Mouse (Mus musculus): Measurements from ENCODE around the gene Npy4r. TPM values are rescaled to one million over a fixed set of nuclear protein-coding genes. Genes with fewer than 3 reads are reported as not detected.

The Npy4r gene
- 0.13 and 0.18 TPM in 2 replicates for polyA plus RNA-seq (2014; fragmentation: Nextera tagmentation; extraction: Ambion mirVana)

DNA sequence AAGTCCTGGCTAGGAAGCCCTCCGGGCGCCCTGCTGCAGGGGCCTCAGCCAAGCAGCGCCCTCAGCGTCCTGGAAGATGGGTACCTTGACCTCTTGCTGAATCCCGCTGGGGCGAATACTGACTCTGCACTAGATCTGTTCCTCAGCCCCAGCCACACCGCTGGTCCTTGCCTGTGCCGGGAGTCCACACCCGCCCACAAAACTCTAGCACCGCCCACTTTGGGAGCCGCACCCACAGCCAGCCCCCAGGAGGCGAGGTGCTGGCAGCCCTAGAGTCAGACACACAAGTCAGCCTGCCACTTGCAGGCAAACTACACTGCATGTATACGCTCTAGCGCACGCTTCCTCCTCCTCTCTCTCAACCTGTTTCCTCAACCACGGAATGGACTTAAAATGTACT is at the start of gene Npy4r:
Gene Npy4r, minus strand, starts transcription at position 148 of the 400 bp plus-strand sequence.
- no peak within 1 kb of the TSS for H3K4me2 ChIP-seq (ENCODE audit: low read length)
- H3K27ac ChIP-seq (replicated peaks; ENCODE audit: low read depth, low read length), result no peak within 1 kb of the TSS
- H3K9me3 ChIP-seq (ENCODE audit: control insufficient read depth, low read length), result no peaks in the 10 kb centered on the region
- 0 out of 2 replicates have a peak, but pooled peaks cover 4% of the 10 kb centered on the region for H3K4me1 ChIP-seq (ENCODE audit: control insufficient read depth, insufficient read depth, low read length)
- no peak within 1 kb of the TSS; the same call in 1 of the 2 replicates for H3K9ac ChIP-seq (replicated peaks; ENCODE audit: low read length)
- no peak within 1 kb of the TSS for H3K4me3 ChIP-seq (replicated peaks; ENCODE audit: low read depth, low read length)
- ATAC-seq (ENCODE audit: low FRiP score, low TSS enrichment) (no peak), DNase-seq (peak; percentile 17)
- WGBS, result 25% methylated on average over 16 of the region's 16 CpGs
- H3K27me3 ChIP-seq (ENCODE audit: control insufficient read depth, insufficient read depth, low read length), result no peaks in the 10 kb centered on the region
- no peaks in the 10 kb centered on the region for H3K36me3 ChIP-seq (ENCODE audit: control insufficient read depth, insufficient read depth, low read length)

DNA sequence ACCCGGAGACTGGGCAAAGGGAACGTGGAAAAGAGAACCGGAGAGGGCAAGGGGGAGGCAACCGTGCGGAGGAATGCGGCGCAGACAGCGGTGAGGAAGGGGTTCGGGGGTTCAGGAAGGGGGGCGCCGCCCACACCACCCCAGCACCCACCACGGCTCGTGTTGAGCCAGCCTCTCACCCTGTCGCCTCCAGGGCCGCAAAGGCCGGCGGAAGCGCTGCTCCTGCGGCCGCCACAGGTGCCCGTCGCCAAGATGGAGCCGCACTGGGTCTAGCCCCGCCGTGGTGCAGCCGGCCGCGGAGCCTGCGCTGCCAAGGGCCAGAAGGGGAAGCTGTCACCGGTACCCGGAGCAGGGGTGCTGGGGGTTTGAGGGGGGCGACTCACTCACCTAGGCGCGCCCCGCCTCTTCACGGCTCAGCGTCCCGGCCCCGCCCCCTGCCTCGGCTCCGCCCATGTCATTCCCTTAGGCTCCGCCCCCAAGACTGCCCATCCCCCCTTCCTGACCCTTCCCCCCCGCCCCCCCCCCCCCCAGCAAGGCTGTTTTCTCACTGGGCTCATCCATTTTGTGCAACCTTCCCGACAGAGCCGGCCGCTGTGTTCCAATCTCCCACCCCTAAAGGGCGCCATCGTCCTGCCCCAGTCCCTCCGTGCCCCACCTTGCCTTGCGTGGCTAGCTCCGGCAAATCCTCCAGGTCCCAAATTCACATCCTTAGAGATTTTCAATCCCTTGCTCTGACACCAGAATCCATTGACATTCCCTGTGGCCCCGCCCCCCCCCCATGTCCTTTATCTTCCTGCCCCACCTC is 49.1 kb upstream of the Npy4r start, which contains the start of gene Gprin2:
Gene Gprin2, minus strand, starts transcription at position 423 of the 805 bp plus-strand sequence.
- H3K4me3 ChIP-seq (replicated peaks; ENCODE audit: low read depth, low read length), result peak within 1 kb of the TSS; percentile 77
- H3K9ac ChIP-seq (replicated peaks; ENCODE audit: low read length), result peak within 1 kb of the TSS; percentile 90
- H3K27me3 ChIP-seq (ENCODE audit: control insufficient read depth, insufficient read depth, low read length), result no peaks in the 10 kb centered on the region
- WGBS, result 2% methylated on average over 40 of the region's 52 CpGs
- no peaks in the 10 kb centered on the region for H3K36me3 ChIP-seq (ENCODE audit: control insufficient read depth, insufficient read depth, low read length)
- peak; percentile 81 for ATAC-seq (ENCODE audit: low FRiP score, low TSS enrichment)
- peaks cover 17% of the 10 kb centered on the region; the same call in 1 of the 2 replicates for H3K4me1 ChIP-seq (ENCODE audit: control insufficient read depth, insufficient read depth, low read length)
- peak; percentile 81 for DNase-seq
- no peaks in the 10 kb centered on the region for H3K9me3 ChIP-seq (ENCODE audit: control insufficient read depth, low read length)
- H3K4me2 ChIP-seq (ENCODE audit: low read length), result peak within 1 kb of the TSS; percentile 76
- peak within 1 kb of the TSS; percentile 81 for H3K27ac ChIP-seq (replicated peaks; ENCODE audit: low read depth, low read length)

- Histone ChIP-seq H3K4me1 (ENCODE audit: control insufficient read depth, insufficient read depth, low read length) (peaks cover 17% of the 10 kb centered on the region; the same call in 1 of the 2 replicates), H3K4me3 (replicated peaks; ENCODE audit: low read depth, low read length) (peak overlapping the region; percentile 77), H3K36me3 (ENCODE audit: control insufficient read depth, insufficient read depth, low read length) (no peaks in the 10 kb centered on the region), H3K27ac (replicated peaks; ENCODE audit: low read depth, low read length) (peak overlapping the region; percentile 81), H3K4me2 (ENCODE audit: low read length) (peak overlapping the region; percentile 76), H3K9me3 (ENCODE audit: control insufficient read depth, low read length) (no peaks in the 10 kb centered on the region), H3K9ac (replicated peaks; ENCODE audit: low read length) (peak overlapping the region; percentile 90), H3K27me3 (ENCODE audit: control insufficient read depth, insufficient read depth, low read length) (no peaks in the 10 kb centered on the region)
- DNase-seq (peak; percentile 79), ATAC-seq (ENCODE audit: low FRiP score, low TSS enrichment) (peak; percentile 79)
- WGBS, result 1% methylated on average over 19 of the region's 19 CpGs
Observed at GRCm38 (mm10) chr14:34200738-34201230, 48.5 kb upstream of the Npy4r start.

DNA sequence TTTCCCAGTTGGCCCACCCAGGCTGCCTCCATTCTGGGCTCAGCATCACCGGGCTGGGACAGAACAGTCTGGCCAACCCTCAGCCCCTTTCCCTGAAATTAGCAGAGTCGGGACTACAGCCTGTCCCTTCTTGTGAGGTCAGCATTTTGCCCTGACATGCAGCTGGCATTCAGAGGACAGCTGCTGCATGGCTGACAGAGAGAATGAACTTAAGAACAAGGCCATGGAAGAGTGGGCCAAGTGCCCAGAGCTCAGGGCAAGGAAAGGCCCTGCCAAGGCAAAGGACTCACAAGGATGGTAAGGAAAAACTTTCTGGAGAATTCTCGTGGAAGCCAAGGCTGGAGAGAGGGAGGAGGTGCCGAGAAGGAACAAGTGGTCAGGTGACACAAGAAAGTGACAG is 44.4 kb upstream of the Npy4r start:
- ATAC-seq (ENCODE audit: low FRiP score, low TSS enrichment) (no peak), DNase-seq (no peak)
- peaks cover 24% of the 10 kb centered on the region for H3K36me3 ChIP-seq (ENCODE audit: control insufficient read depth, insufficient read depth, low read length)
- H3K9me3 ChIP-seq (ENCODE audit: control insufficient read depth, low read length), result no peaks in the 10 kb centered on the region
- H3K4me1 ChIP-seq (ENCODE audit: control insufficient read depth, insufficient read depth, low read length), result peaks cover 17% of the 10 kb centered on the region; the same call in 1 of the 2 replicates
- H3K27me3 ChIP-seq (ENCODE audit: control insufficient read depth, insufficient read depth, low read length), result no peaks in the 10 kb centered on the region
- H3K9ac ChIP-seq (replicated peaks; ENCODE audit: low read length), result no peak overlapping the region
- no peak overlapping the region for H3K4me3 ChIP-seq (replicated peaks; ENCODE audit: low read depth, low read length)
- no peak overlapping the region for H3K4me2 ChIP-seq (ENCODE audit: low read length)
- H3K27ac ChIP-seq (replicated peaks; ENCODE audit: low read depth, low read length), result no peak overlapping the region
- WGBS, result 58% methylated on average over 4 of the region's 4 CpGs

DNA sequence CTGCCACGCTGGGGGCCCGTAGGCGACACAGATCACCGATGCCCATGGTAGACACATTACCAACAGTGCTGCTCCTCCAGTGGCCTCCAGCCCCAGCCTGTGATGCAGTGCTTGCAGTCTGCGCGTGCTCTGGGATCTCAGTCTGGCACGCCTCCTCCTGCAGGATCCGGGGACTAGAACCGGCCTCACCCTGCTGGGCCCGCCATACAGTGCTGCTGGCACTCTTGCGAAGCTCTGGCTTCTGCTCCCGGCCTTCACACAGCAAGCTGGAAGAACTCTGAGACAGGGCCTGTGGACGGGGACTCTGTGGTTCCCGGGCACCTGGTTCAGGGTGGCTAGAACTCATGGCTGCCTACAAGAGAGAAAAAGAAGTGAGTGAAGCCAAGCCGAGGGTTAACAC is 43.2 kb upstream of the Npy4r start:
- 91% methylated on average over 15 of the region's 15 CpGs for WGBS

DNA sequence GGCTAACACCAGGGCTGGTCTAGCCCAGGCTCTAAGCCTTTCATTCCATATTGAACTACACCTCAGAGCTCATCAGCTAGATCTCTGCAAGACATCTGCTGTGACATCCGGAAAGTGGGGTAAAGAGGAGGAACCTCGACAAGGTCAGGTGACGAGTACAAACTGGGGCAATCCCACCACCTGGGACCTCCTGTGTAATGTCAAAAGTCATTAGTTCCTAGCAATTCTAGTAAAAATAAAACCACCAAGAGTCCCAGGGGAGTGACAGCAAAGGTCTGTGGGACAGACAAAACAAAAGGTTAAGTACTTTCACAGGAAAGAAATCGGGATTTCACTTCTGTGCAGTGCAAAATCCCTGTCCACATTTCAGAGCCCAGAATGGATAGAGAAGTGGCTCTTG is 41.6 kb upstream of the Npy4r start:
- DNase-seq, result no peak
- Histone ChIP-seq H3K9ac (replicated peaks; ENCODE audit: low read length) (no peak overlapping the region), H3K9me3 (ENCODE audit: control insufficient read depth, low read length) (no peaks in the 10 kb centered on the region), H3K4me1 (ENCODE audit: control insufficient read depth, insufficient read depth, low read length) (no peaks in the 10 kb centered on the region), H3K4me2 (ENCODE audit: low read length) (no peak overlapping the region), H3K27ac (replicated peaks; ENCODE audit: low read depth, low read length) (no peak overlapping the region), H3K27me3 (ENCODE audit: control insufficient read depth, insufficient read depth, low read length) (no peaks in the 10 kb centered on the region), H3K4me3 (replicated peaks; ENCODE audit: low read depth, low read length) (no peak overlapping the region), H3K36me3 (ENCODE audit: control insufficient read depth, insufficient read depth, low read length) (peaks cover 24% of the 10 kb centered on the region)
- WGBS, result 83% methylated on average over 4 of the region's 4 CpGs
- no peak for ATAC-seq (ENCODE audit: low FRiP score, low TSS enrichment)

More for the DNA sequence above, 43.2 kb upstream of the Npy4r start:
- Histone ChIP-seq H3K27ac (replicated peaks; ENCODE audit: low read depth, low read length) (no peak overlapping the region), H3K9ac (replicated peaks; ENCODE audit: low read length) (no peak overlapping the region), H3K9me3 (ENCODE audit: control insufficient read depth, low read length) (no peaks in the 10 kb centered on the region), H3K4me3 (replicated peaks; ENCODE audit: low read depth, low read length) (no peak overlapping the region), H3K4me1 (ENCODE audit: control insufficient read depth, insufficient read depth, low read length) (peaks cover 14% of the 10 kb centered on the region; the same call in 1 of the 2 replicates), H3K36me3 (ENCODE audit: control insufficient read depth, insufficient read depth, low read length) (peaks cover 24% of the 10 kb centered on the region), H3K4me2 (ENCODE audit: low read length) (no peak overlapping the region), H3K27me3 (ENCODE audit: control insufficient read depth, insufficient read depth, low read length) (no peaks in the 10 kb centered on the region)
- DNase-seq (no peak), ATAC-seq (ENCODE audit: low FRiP score, low TSS enrichment) (no peak)

DNA sequence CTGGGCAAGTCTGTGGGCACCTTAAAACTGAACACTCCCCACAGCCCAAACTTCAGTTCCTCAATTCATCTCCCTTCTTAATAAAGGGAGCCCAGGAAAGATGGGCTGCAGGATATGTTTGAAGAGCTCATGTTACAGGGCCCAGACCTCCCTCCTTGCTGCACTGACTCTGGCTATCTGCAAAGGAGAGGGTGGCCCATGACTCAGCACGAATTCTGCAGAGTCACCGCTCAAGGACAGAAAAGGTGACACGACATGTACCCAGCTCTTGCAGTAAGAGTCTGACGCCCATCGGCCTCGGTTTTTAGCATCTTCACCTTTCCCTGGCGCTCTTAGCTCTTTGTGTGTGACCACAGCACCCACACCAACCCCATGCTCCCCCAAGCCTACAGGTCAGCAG is 38.1 kb upstream of the Npy4r start:
- Histone ChIP-seq H3K9me3 (ENCODE audit: control insufficient read depth, low read length) (no peaks in the 10 kb centered on the region), H3K4me1 (ENCODE audit: control insufficient read depth, insufficient read depth, low read length) (no peaks in the 10 kb centered on the region), H3K4me3 (replicated peaks; ENCODE audit: low read depth, low read length) (no peak overlapping the region), H3K9ac (replicated peaks; ENCODE audit: low read length) (no peak overlapping the region), H3K27me3 (ENCODE audit: control insufficient read depth, insufficient read depth, low read length) (no peaks in the 10 kb centered on the region), H3K36me3 (ENCODE audit: control insufficient read depth, insufficient read depth, low read length) (peaks cover 22% of the 10 kb centered on the region), H3K4me2 (ENCODE audit: low read length) (no peak overlapping the region), H3K27ac (replicated peaks; ENCODE audit: low read depth, low read length) (no peak overlapping the region)
- no peak for ATAC-seq (ENCODE audit: low FRiP score, low TSS enrichment)
- DNase-seq, result no peak
- 81% methylated on average over 7 of the region's 7 CpGs for WGBS

- no peak overlapping the region for H3K27ac ChIP-seq (replicated peaks; ENCODE audit: low read depth, low read length)
- no peaks in the 10 kb centered on the region for H3K4me1 ChIP-seq (ENCODE audit: control insufficient read depth, insufficient read depth, low read length)
- H3K4me2 ChIP-seq (ENCODE audit: low read length), result no peak overlapping the region
- 61% methylated on average over 5 of the region's 5 CpGs for WGBS
- no peak overlapping the region for H3K9ac ChIP-seq (replicated peaks; ENCODE audit: low read length)
- peaks cover 5% of the 10 kb centered on the region; the same call in 1 of the 2 replicates for H3K36me3 ChIP-seq (ENCODE audit: control insufficient read depth, insufficient read depth, low read length)
- ATAC-seq (ENCODE audit: low FRiP score, low TSS enrichment), result no peak
- DNase-seq, result peak; percentile 22
- no peaks in the 10 kb centered on the region for H3K27me3 ChIP-seq (ENCODE audit: control insufficient read depth, insufficient read depth, low read length)
- no peak overlapping the region for H3K4me3 ChIP-seq (replicated peaks; ENCODE audit: low read depth, low read length)
- no peaks in the 10 kb centered on the region for H3K9me3 ChIP-seq (ENCODE audit: control insufficient read depth, low read length)
Observed at GRCm38 (mm10) chr14:34188629-34189028, 36.3 kb upstream of the Npy4r start.
